Mouse (Mus musculus) heart, embryonic 15.5 days (tissue): Measurements from ENCODE around the gene Ube4b. TPM values are rescaled to one million over a fixed set of nuclear protein-coding genes. Genes with fewer than 3 reads are reported as not detected.

Experiments used
- ATAC-seq: fragments of 200-750 bp; cut with Nextera tagmentation; replicated peaks from 2 replicates; pipeline ENCODE4 v1.8.0; 2017; ENCODE audit warnings: low read depth, moderate TSS enrichment; ENCODE audit not compliant: insufficient number of reproducible peaks, insufficient read depth, low FRiP score
- H3K27ac ChIP-seq: fragments of 300-500 bp; sonication (generic); 2 replicates; pipeline ENCODE4 v1.5.1; 2015; ENCODE audit warnings: mild to moderate bottlenecking, inconsistent platforms
- H3K27me3 ChIP-seq: fragments of 300-500 bp; sonication (generic); 2 replicates; pipeline ENCODE4 v1.6.1; 2015; ENCODE audit warnings: inconsistent platforms
- H3K36me3 ChIP-seq: fragments of 300-500 bp; sonication (generic); 2 replicates; pipeline ENCODE4 v1.6.1; 2015; ENCODE audit warnings: mild to moderate bottlenecking, inconsistent platforms
- H3K4me1 ChIP-seq: fragments of 300-500 bp; sonication (generic); replicated peaks from 2 replicates; pipeline ENCODE4 v1.6.1; 2015; ENCODE audit warnings: inconsistent platforms
- H3K4me2 ChIP-seq: fragments of 300-500 bp; sonication (generic); 2 replicates; pipeline ENCODE4 v1.6.1; 2015; ENCODE audit warnings: inconsistent platforms, mild to moderate bottlenecking, moderate library complexity
- H3K4me3 ChIP-seq: fragments of 300-500 bp; sonication (generic); 2 replicates; pipeline ENCODE4 v1.5.1; 2015; ENCODE audit warnings: mild to moderate bottlenecking, inconsistent platforms
- H3K9ac ChIP-seq: fragments of 300-500 bp; sonication (generic); 2 replicates; pipeline ENCODE4 v1.6.1; 2015; ENCODE audit warnings: mild to moderate bottlenecking, inconsistent platforms
- H3K9me3 ChIP-seq: fragments of 300-500 bp; sonication (generic); replicated peaks from 2 replicates; pipeline ENCODE4 v1.6.1; 2016; ENCODE audit warnings: inconsistent platforms
- WGBS: fragments of 180-500 bp; shearing (Covaris S2); methylation state at CpG from one replicate; pipeline ENCODE4 v1.1.7; 2015; ENCODE audit warnings: mixed read lengths; 5-methylcytosine and 5-hydroxymethylcytosine counted together
- polyA plus RNA-seq: library from polyadenylated mRNA; unstranded; fragments of >200 nt; fragmentation: Nextera tagmentation; extraction: Ambion mirVana; gene quantifications from 2 replicates; pipeline ENCODE4 v1.2.1, GENCODE M21; 2015

The Ube4b gene
- polyA plus RNA-seq, 1 experiment from 2014 or later: 27.2 TPM

GRCm38 (mm10) chr4:149296501-149296900, 130.0 kb downstream of the Ube4b start:
- peaks cover 23% of the 10 kb centered on the region for H3K4me1 ChIP-seq
- ATAC-seq: no peak
- H3K4me2 ChIP-seq: no peak overlapping the region
- H3K27ac ChIP-seq: no peak overlapping the region
- H3K36me3 ChIP-seq: no peaks in the 10 kb centered on the region
- H3K9me3 ChIP-seq: no peaks in the 10 kb centered on the region
- H3K9ac ChIP-seq: no peak overlapping the region
- 77% methylated on average over 2 of the region's 2 CpGs for WGBS
- no peaks in the 10 kb centered on the region for H3K27me3 ChIP-seq
- H3K4me3 ChIP-seq: no peak overlapping the region

- H3K4me2 ChIP-seq: no peak overlapping the region
- no peaks in the 10 kb centered on the region for H3K27me3 ChIP-seq
- H3K27ac ChIP-seq: no peak overlapping the region
- 65% methylated on average over 5 of the region's 5 CpGs for WGBS
- no peak overlapping the region for H3K9ac ChIP-seq
- H3K4me3 ChIP-seq: no peak overlapping the region
- no peak for ATAC-seq
- H3K4me1 ChIP-seq: peaks cover 18% of the 10 kb centered on the region
- H3K9me3 ChIP-seq: no peaks in the 10 kb centered on the region
- peaks cover 4% of the 10 kb centered on the region; the same call in 1 of the 2 replicates for H3K36me3 ChIP-seq
These were observed 133.6 kb downstream of the Ube4b start for GRCm38 (mm10) chr4:149292984-149293383.

- ATAC-seq: no peak
- no peak overlapping the region for H3K4me2 ChIP-seq
- H3K4me3 ChIP-seq: no peak overlapping the region
- 66% methylated on average over 9 of the region's 9 CpGs for WGBS
- peaks cover 4% of the 10 kb centered on the region; the same call in 1 of the 2 replicates for H3K36me3 ChIP-seq
- H3K4me1 ChIP-seq: peaks cover 28% of the 10 kb centered on the region
- H3K27me3 ChIP-seq: no peaks in the 10 kb centered on the region
- no peaks in the 10 kb centered on the region for H3K9me3 ChIP-seq
- no peak overlapping the region for H3K9ac ChIP-seq
- H3K27ac ChIP-seq: no peak overlapping the region
These were observed 135.5 kb downstream of the Ube4b start for GRCm38 (mm10) chr4:149291061-149291460.

- H3K27ac ChIP-seq: no peak overlapping the region
- 79% methylated on average over 7 of the region's 7 CpGs for WGBS
- H3K4me3 ChIP-seq: no peak overlapping the region
- ATAC-seq: no peak
- H3K36me3 ChIP-seq: peaks cover 4% of the 10 kb centered on the region; the same call in 1 of the 2 replicates
- H3K4me1 ChIP-seq: peaks cover 28% of the 10 kb centered on the region
- H3K9me3 ChIP-seq: no peaks in the 10 kb centered on the region
- H3K9ac ChIP-seq: no peak overlapping the region
- H3K27me3 ChIP-seq: no peaks in the 10 kb centered on the region
- H3K4me2 ChIP-seq: no peak overlapping the region
These were observed 136.3 kb downstream of the Ube4b start for GRCm38 (mm10) chr4:149290157-149290750.

- peaks cover 36% of the 10 kb centered on the region for H3K4me1 ChIP-seq
- peaks cover 4% of the 10 kb centered on the region; the same call in 1 of the 2 replicates for H3K36me3 ChIP-seq
- H3K9me3 ChIP-seq: no peaks in the 10 kb centered on the region
- no peak overlapping the region for H3K4me3 ChIP-seq
- H3K27ac ChIP-seq: no peak overlapping the region
- no peaks in the 10 kb centered on the region for H3K27me3 ChIP-seq
- H3K4me2 ChIP-seq: no peak overlapping the region
- H3K9ac ChIP-seq: no peak overlapping the region
- no peak for ATAC-seq
- 63% methylated on average over 8 of the region's 8 CpGs for WGBS
These were observed 140.0 kb downstream of the Ube4b start for GRCm38 (mm10) chr4:149286287-149287137.

GRCm38 (mm10) chr4:149285691-149286090, 140.9 kb downstream of the Ube4b start:
- no peak overlapping the region for H3K4me2 ChIP-seq
- peaks cover 36% of the 10 kb centered on the region for H3K4me1 ChIP-seq

GRCm38 (mm10) chr4:149283018-149283417, 143.5 kb downstream of the Ube4b start:
- Histone ChIP-seq H3K4me2 (no peak overlapping the region), H3K4me1 (peaks cover 42% of the 10 kb centered on the region), H3K9ac (no peak overlapping the region), H3K4me3 (no peak overlapping the region), H3K36me3 (no peaks in the 10 kb centered on the region), H3K27me3 (no peaks in the 10 kb centered on the region), H3K9me3 (no peaks in the 10 kb centered on the region), H3K27ac (no peak overlapping the region)
- no peak for ATAC-seq
- 61% methylated on average over 3 of the region's 3 CpGs for WGBS

More at GRCm38 (mm10) chr4:149285691-149286090, 140.9 kb downstream of the Ube4b start:
- WGBS: 67% methylated on average over 1 of the region's 1 CpGs
- H3K4me3 ChIP-seq: no peak overlapping the region
- no peaks in the 10 kb centered on the region for H3K27me3 ChIP-seq
- no peak overlapping the region for H3K9ac ChIP-seq
- no peak overlapping the region for H3K27ac ChIP-seq
- no peak for ATAC-seq
- H3K36me3 ChIP-seq: peaks cover 4% of the 10 kb centered on the region; the same call in 1 of the 2 replicates
- no peaks in the 10 kb centered on the region for H3K9me3 ChIP-seq

- ATAC-seq: no peak
- WGBS: 71% methylated on average over 7 of the region's 7 CpGs
- Histone ChIP-seq H3K27ac (no peak overlapping the region), H3K4me3 (no peak overlapping the region), H3K4me2 (no peak overlapping the region), H3K27me3 (no peaks in the 10 kb centered on the region), H3K9me3 (no peaks in the 10 kb centered on the region), H3K9ac (no peak overlapping the region), H3K4me1 (peaks cover 49% of the 10 kb centered on the region), H3K36me3 (no peaks in the 10 kb centered on the region)
These were observed 144.4 kb downstream of the Ube4b start for GRCm38 (mm10) chr4:149282025-149282738.

Other genes with a start within 250 kb of the Ube4b start
- gene Kif1b, start 119.1 kb downstream of the Ube4b start, polyA plus RNA-seq: 39.4 and 42.8 TPM in 2 replicates
- gene Rbp7, start 28.2 kb upstream of the Ube4b start, polyA plus RNA-seq: 7.8 and 13.6 TPM in 2 replicates
- 0.35 and 0.48 TPM in 2 replicates for gene Tmem274, start 50.6 kb upstream of the Ube4b start, polyA plus RNA-seq
- gene Nmnat1, start 58.5 kb upstream of the Ube4b start, polyA plus RNA-seq: 11.5 and 12.7 TPM in 2 replicates
- 29.8 and 30.6 TPM in 2 replicates for gene Lzic, start 58.5 kb upstream of the Ube4b start, polyA plus RNA-seq
- 34.7 and 38.0 TPM in 2 replicates for gene Ctnnbip1, start 91.5 kb upstream of the Ube4b start, polyA plus RNA-seq
- 21.3 and 32.1 TPM in 2 replicates for gene Clstn1, start 159.7 kb upstream of the Ube4b start, polyA plus RNA-seq